Mouse (Mus musculus) hindbrain, embryonic 13.5 days (tissue): Measurements from ENCODE around the gene Sec16a. TPM values are rescaled to one million over a fixed set of nuclear protein-coding genes. Genes with fewer than 3 reads are reported as not detected.
A peak's percentile ranks its signal among the peaks of the same experiment; 100 is the strongest.

Source experiments
- ATAC-seq: fragments of 200-750 bp; cut with Nextera tagmentation; 2 replicates; pipeline ENCODE4 v1.8.0; 2017; ENCODE audit warnings: moderate TSS enrichment; ENCODE audit not compliant: low FRiP score
- H3K27ac ChIP-seq: fragments of 300-500 bp; sonication (generic); 2 replicates; pipeline ENCODE4 v1.5.1; 2015; ENCODE audit warnings: inconsistent platforms, mild to moderate bottlenecking, moderate library complexity
- H3K27me3 ChIP-seq: fragments of 300-500 bp; sonication (generic); 2 replicates; pipeline ENCODE4 v1.6.1; 2015; ENCODE audit warnings: mild to moderate bottlenecking, inconsistent platforms
- H3K36me3 ChIP-seq: fragments of 300-500 bp; sonication (generic); 2 replicates; pipeline ENCODE4 v1.6.1; 2015; ENCODE audit warnings: mild to moderate bottlenecking, inconsistent platforms
- H3K4me1 ChIP-seq: fragments of 300-500 bp; sonication (generic); replicated peaks from 2 replicates; pipeline ENCODE4 v1.6.1; 2015; ENCODE audit warnings: inconsistent platforms
- H3K4me2 ChIP-seq: fragments of 300-500 bp; sonication (generic); 2 replicates; pipeline ENCODE4 v1.6.1; 2015; ENCODE audit warnings: inconsistent platforms, mild to moderate bottlenecking, moderate library complexity
- H3K4me3 ChIP-seq: fragments of 300-500 bp; sonication (generic); 2 replicates; pipeline ENCODE4 v1.5.1; 2015; ENCODE audit warnings: mild to moderate bottlenecking, inconsistent platforms
- H3K9ac ChIP-seq: fragments of 300-500 bp; sonication (generic); 2 replicates; pipeline ENCODE4 v1.6.1; 2015; ENCODE audit warnings: mild to moderate bottlenecking, inconsistent platforms
- H3K9me3 ChIP-seq: fragments of 300-500 bp; sonication (generic); 2 replicates; pipeline ENCODE4 v1.6.1; 2016; ENCODE audit warnings: inconsistent platforms
- WGBS: fragments of 180-500 bp; shearing (Covaris S2); methylation state at CpG from one replicate; pipeline ENCODE4 v1.1.7; 2015; 5-methylcytosine and 5-hydroxymethylcytosine counted together
- polyA plus RNA-seq: library from polyadenylated mRNA; unstranded; fragments of >200 nt; fragmentation: Nextera tagmentation; extraction: Ambion mirVana; gene quantifications from 2 replicates; pipeline ENCODE4 v1.2.1, GENCODE M21; 2015

Sec16a gene
- polyA plus RNA-seq, 1 experiment from 2014 or later = 18.3 TPM

DNA sequence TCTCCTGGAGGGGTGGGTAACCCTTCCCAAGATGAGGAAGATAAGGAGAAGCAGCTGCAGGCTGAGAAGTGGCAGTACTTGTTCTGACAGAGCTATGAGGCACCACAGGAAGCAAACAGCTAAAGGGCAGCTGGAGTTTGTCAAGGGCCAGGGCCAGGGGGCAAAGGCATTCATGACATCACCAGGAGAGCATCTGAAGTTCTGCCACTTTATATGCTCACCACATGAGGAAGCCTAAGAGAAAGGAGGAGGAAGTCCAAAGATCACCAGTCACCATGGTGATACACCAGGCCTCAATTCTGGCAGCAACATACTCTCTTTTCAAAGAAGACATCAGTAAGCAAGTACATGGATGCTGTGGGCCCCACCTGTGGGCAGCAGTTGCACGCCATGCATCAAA lies 21.9 kb downstream of the Sec16a start:
- no peak overlapping the region for H3K4me3 ChIP-seq
- 70% methylated on average over 1 of the region's 1 CpGs for WGBS
- H3K9ac ChIP-seq = no peak overlapping the region

DNA sequence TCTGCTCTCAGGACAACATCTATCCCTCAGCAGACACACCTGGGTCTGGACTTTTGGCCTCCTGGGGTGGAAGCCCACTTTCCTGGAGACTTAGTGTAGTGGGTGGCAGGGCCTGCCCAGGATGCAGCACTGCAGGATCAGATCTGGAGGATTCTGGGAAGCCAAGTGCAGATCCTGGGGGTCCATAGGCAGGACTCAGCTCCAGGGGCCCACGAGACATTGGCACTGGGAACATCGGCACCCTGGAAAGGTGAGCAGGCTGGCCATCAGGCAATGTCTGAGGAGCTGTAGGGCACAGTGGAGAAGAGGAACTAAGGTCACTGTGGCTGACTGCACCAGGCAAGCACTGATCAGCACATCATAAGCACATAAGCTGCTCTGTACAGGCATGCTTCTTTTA lies 23.0 kb downstream of the Sec16a start:
- Histone ChIP-seq H3K9ac (no peak overlapping the region), H3K27ac (no peak overlapping the region), H3K4me1 (no peaks in the 10 kb centered on the region), H3K27me3 (no peaks in the 10 kb centered on the region), H3K9me3 (no peaks in the 10 kb centered on the region), H3K4me2 (no peak overlapping the region), H3K36me3 (peaks cover 97% of the 10 kb centered on the region), H3K4me3 (no peak overlapping the region)
- no peak for ATAC-seq
- 97% methylated on average over 2 of the region's 2 CpGs for WGBS

More for the DNA sequence above, 21.9 kb downstream of the Sec16a start:
- H3K27me3 ChIP-seq = no peaks in the 10 kb centered on the region
- ATAC-seq = no peak
- peaks cover 98% of the 10 kb centered on the region for H3K36me3 ChIP-seq
- H3K4me2 ChIP-seq = no peak overlapping the region
- no peak overlapping the region for H3K27ac ChIP-seq
- no peaks in the 10 kb centered on the region for H3K4me1 ChIP-seq
- H3K9me3 ChIP-seq = no peaks in the 10 kb centered on the region

DNA sequence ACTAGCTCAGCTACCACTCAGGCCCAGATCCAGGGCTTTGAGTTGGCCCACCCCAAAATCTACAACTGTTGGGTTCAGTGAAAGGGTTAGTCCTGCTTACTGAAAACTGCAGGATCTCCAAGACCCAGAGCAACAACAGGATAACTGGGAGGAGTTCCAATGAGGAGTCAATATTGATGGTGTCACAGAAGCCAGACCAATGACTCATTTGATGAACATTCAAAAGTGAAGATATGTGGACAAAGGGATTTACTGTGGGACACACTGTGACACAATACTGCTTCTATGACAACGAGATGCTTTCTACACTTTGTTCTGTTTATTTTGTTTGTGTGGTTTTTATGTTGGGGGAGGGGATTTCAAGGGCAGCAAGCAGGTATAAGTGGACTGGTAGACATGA lies 26.9 kb downstream of the Sec16a start:
- Histone ChIP-seq H3K9ac (no peak overlapping the region), H3K4me2 (no peak overlapping the region), H3K9me3 (no peaks in the 10 kb centered on the region), H3K27ac (no peak overlapping the region), H3K4me3 (no peak overlapping the region), H3K4me1 (no peaks in the 10 kb centered on the region), H3K27me3 (no peaks in the 10 kb centered on the region), H3K36me3 (peaks cover 97% of the 10 kb centered on the region)
- no peak for ATAC-seq
- 92% methylated on average over 1 of the region's 1 CpGs for WGBS

DNA sequence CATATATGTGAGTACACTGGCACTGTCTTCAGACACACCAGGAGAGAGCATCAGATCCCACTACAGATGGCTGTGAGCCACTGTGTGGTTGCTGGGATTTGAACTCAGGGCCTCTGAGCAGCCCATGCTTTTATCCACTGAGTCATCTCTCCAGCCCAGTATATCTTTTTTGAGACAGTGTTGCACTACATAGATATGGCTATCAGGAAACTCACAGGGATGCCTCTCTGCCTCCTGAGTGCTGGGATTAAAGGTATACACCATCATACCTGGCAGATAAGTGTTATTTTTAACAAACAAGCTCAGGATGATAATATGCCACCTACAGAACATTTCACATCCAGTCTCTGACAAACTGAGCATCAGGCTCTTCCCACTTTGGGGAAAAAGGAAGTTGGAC lies 27.9 kb downstream of the Sec16a start:
- no peaks in the 10 kb centered on the region for H3K4me1 ChIP-seq
- H3K27ac ChIP-seq = no peak overlapping the region
- ATAC-seq = no peak
- peaks cover 97% of the 10 kb centered on the region for H3K36me3 ChIP-seq
- no peaks in the 10 kb centered on the region for H3K9me3 ChIP-seq
- no peak overlapping the region for H3K4me3 ChIP-seq
- H3K27me3 ChIP-seq = no peaks in the 10 kb centered on the region
- H3K4me2 ChIP-seq = no peak overlapping the region
- no peak overlapping the region for H3K9ac ChIP-seq

DNA sequence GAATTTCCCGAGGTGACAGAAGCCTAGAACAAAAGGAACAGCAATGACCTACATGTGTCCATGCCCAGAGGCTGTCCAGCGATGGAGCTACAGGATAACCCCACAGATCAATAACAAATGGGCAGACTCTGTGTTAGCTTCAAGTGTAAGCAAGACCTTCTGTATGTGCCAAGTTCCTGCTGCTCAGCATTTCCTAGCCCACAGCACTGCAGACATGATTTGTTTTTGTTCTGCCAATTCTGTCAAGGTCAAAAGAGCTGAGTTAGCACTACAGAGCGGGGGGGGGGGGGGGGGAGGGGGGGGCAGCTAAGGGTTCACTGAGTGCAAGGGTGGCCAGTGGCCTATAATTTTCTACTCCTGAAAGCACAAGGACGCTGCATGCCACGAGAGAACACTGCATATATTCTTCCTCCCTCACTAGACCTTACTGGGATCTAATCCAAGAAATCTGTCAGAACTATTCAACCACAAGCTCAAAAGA lies 34.0 kb downstream of the Sec16a start:
- Histone ChIP-seq H3K27me3 (no peaks in the 10 kb centered on the region), H3K4me3 (no peak overlapping the region), H3K4me1 (peaks cover 30% of the 10 kb centered on the region), H3K4me2 (no peak overlapping the region), H3K9ac (0 out of 2 replicates have a peak overlapping the region, but pooled peaks have one; percentile 24), H3K27ac (no peak overlapping the region), H3K36me3 (peaks cover 64% of the 10 kb centered on the region), H3K9me3 (no peaks in the 10 kb centered on the region)
- WGBS = 70% methylated on average over 5 of the region's 5 CpGs
- no peak for ATAC-seq

DNA sequence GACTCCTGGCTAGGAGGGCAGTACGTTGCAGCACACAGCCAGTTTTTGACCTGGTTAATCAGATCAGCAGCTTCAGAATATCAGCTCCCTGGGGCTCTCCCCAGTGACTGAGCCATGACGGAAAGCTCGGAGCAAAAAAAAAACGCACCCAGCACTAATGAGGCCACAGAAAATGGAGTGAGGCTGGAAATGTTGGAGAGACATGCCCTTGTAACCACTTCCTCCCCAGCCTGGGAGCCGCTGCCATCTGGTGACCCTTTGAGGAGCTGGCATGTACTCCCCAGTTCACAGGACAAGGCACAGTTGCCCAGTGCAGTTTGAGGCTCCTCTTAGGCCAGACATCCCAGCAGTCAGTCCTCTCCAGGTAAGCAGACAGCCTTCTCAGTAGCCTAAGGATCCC lies 34.9 kb downstream of the Sec16a start:
- H3K27me3 ChIP-seq = no peaks in the 10 kb centered on the region
- H3K9ac ChIP-seq = no peak overlapping the region
- H3K4me2 ChIP-seq = no peak overlapping the region
- no peak overlapping the region for H3K4me3 ChIP-seq
- H3K4me1 ChIP-seq = peaks cover 38% of the 10 kb centered on the region
- H3K36me3 ChIP-seq = peaks cover 55% of the 10 kb centered on the region
- H3K9me3 ChIP-seq = no peaks in the 10 kb centered on the region
- no peak overlapping the region for H3K27ac ChIP-seq
- WGBS = 66% methylated on average over 5 of the region's 5 CpGs
- ATAC-seq = no peak

DNA sequence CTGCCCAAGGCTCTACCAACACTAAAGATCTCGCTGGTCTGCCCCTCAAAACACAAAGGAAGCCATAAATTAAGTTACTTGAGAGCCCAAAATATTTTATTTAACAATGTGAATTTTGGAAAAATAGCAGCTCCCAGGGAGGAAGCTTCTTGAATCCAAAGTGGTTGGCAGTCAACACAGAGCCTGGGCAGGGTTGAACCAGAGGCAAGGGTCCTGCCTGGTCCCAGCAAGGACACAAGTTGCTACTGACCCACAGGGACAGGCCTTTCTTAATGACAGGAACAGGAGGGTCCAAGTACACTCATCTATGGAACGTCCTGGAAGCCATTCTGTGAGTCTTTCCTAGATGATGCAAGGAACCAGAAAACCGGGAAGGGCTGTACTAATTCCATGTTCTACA lies 35.7 kb downstream of the Sec16a start:
- no peaks in the 10 kb centered on the region for H3K9me3 ChIP-seq
- H3K4me1 ChIP-seq = peaks cover 45% of the 10 kb centered on the region
- ATAC-seq = peak; percentile 46; the same call in 1 of the 2 replicates
- H3K9ac ChIP-seq = peak overlapping the region; percentile 96; the same call in 1 of the 2 replicates
- H3K4me2 ChIP-seq = peak overlapping the region; percentile 98; the same call in 1 of the 2 replicates
- H3K4me3 ChIP-seq = peak overlapping the region; percentile 93
- H3K27ac ChIP-seq = no peak overlapping the region
- no peaks in the 10 kb centered on the region for H3K27me3 ChIP-seq
- H3K36me3 ChIP-seq = peaks cover 49% of the 10 kb centered on the region
- WGBS = 58% methylated on average over 3 of the region's 3 CpGs

DNA sequence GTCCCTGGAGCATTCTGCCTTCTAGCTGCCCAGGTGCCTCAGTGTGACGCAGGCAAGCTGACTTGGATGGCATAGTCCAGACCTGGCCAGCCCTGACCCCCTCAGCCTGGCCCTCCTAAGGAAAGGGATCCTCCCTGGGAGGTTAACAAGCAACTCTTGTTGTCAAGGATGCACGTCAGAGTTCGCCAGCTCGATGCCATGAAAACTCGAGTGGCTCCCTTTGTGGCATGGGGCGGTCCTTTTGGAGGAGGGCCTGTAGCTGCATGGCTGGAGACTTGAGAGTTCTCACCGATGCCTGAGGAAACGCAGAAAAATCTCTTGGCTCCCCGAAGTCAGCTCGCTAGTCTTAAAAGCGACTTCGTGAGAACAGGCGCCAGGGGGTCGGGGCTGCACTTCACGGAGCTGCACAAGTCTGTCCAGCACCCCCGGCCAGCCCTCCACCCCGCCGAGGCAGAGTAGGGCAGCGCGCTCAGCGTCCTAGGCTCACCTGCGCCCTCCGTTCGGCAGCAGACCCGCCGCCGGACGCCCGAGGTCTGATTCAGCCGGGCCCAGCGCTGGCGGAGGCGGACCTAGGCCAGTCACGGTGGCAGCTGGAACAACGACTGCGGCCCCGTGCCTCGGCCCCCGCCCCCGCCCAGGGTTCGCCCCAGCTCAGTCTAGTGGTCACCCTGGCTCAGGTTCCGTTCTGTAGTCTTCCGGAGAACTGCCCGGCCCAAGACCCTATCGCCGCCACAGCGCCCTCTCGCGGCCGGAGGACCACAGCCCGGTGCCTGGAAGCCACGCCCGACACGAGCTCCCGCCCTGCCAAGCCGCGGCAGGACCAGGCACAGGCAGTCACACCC lies 36.3 kb downstream of the Sec16a start, which contains the start of gene Inpp5e:
Gene Inpp5e (minus strand): TSS at position 689 of the 842 bp plus-strand sequence.
- H3K36me3 ChIP-seq = peaks cover 42% of the 10 kb centered on the region
- peak within 1 kb of the TSS; percentile 86 for H3K27ac ChIP-seq
- WGBS = under 1% methylated on average over 55 of the region's 57 CpGs
- H3K4me2 ChIP-seq = peak within 1 kb of the TSS; percentile 98
- ATAC-seq = peak; percentile 93
- H3K4me1 ChIP-seq = peaks cover 45% of the 10 kb centered on the region
- peak within 1 kb of the TSS; percentile 96 for H3K9ac ChIP-seq
- no peaks in the 10 kb centered on the region for H3K9me3 ChIP-seq
- H3K27me3 ChIP-seq = no peaks in the 10 kb centered on the region
- peak within 1 kb of the TSS; percentile 93 for H3K4me3 ChIP-seq

DNA sequence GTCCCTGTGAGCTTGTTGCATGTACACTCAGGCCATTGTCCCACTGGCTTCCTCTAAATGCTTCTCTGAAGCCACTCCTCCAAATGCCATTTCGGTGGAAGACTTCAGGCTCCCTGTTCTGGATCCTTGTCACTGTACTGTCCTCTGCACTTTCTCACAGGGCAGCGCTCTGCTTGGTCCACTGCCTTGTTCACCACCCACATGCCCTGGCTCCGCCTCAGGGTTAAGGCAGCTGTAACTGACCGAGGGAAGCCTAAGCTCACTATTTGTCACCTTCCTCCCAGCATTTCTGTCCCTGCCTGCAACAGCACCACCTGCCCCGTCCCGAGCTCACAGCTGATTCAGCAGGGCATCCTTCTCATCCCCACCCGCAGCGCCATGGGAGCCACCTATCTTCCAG lies 41.7 kb downstream of the Sec16a start:
- peaks cover 47% of the 10 kb centered on the region for H3K4me1 ChIP-seq
- H3K9me3 ChIP-seq = no peaks in the 10 kb centered on the region
- no peak overlapping the region for H3K4me3 ChIP-seq
- H3K27ac ChIP-seq = no peak overlapping the region
- H3K27me3 ChIP-seq = no peaks in the 10 kb centered on the region
- peaks cover 43% of the 10 kb centered on the region for H3K36me3 ChIP-seq
- H3K9ac ChIP-seq = no peak overlapping the region
- ATAC-seq = no peak
- 81% methylated on average over 8 of the region's 8 CpGs for WGBS
- no peak overlapping the region for H3K4me2 ChIP-seq

DNA sequence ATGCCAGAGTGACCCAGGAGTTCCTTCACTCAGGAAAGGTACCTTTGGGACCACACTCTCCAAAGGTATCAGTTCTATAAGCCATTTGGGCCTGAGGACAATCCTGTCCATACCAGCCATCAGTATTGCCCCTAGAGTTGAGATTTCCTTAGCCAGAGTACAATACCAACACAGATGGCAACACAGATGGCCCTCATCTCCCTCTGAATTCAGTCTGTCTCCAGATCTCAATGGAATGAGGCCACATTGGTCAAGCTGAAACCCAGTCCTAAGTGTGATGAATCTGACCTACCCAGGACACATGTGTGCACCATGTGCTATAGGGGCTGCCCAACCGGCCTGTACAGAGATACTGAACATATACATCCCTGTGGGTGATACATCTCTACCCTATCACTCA lies 42.8 kb downstream of the Sec16a start:
- peaks cover 37% of the 10 kb centered on the region for H3K4me1 ChIP-seq
- H3K36me3 ChIP-seq = peaks cover 53% of the 10 kb centered on the region
- no peak overlapping the region for H3K9ac ChIP-seq
- H3K27me3 ChIP-seq = no peaks in the 10 kb centered on the region
- H3K27ac ChIP-seq = no peak overlapping the region
- WGBS = 89% methylated on average over 1 of the region's 1 CpGs
- ATAC-seq = no peak
- no peak overlapping the region for H3K4me3 ChIP-seq
- H3K9me3 ChIP-seq = no peaks in the 10 kb centered on the region
- no peak overlapping the region for H3K4me2 ChIP-seq

DNA sequence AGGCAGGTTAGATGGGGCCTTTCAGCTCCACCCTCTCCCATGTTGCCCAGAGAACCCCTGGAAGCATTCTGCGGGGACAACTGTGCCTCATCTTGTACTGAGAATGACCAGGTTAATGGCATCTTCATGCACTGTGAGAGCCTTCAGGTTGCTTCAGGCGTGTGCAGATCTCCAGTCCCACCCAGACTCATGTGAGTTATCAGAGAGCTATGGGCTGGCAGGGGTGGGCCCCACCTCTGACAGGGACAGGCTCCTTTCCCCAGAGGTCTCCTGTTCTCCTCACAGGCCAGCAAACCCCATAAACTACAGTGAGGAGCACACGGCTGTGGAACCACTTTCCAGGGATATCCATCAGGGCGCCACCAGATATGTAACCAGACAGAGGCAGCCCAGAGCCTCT lies 44.0 kb downstream of the Sec16a start:
- Histone ChIP-seq H3K4me2 (no peak overlapping the region), H3K4me1 (peaks cover 24% of the 10 kb centered on the region), H3K36me3 (peaks cover 63% of the 10 kb centered on the region), H3K27me3 (no peaks in the 10 kb centered on the region), H3K9ac (no peak overlapping the region), H3K9me3 (no peaks in the 10 kb centered on the region), H3K4me3 (no peak overlapping the region), H3K27ac (no peak overlapping the region)
- no peak for ATAC-seq
- 93% methylated on average over 4 of the region's 4 CpGs for WGBS

DNA sequence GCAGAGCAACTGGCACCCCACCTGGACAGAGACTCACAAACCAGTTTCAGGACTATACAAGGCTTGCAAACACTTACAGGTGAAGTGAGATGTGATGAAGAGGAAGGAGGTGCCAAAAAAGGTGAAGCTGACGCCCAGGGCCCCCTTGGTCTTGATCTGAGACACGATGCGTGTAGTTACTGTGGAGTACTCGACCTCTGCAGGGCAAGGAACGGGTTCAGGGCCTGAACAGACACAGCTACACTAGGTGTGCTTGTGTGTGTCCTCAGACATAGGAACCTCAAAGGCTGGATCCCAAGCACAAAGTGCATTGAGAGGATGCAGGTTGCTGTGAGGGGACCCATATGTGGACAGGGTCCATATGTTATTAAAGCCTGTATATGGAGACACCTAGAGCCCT lies 44.7 kb downstream of the Sec16a start:
- ATAC-seq = no peak
- no peaks in the 10 kb centered on the region for H3K27me3 ChIP-seq
- no peak overlapping the region for H3K9ac ChIP-seq

DNA sequence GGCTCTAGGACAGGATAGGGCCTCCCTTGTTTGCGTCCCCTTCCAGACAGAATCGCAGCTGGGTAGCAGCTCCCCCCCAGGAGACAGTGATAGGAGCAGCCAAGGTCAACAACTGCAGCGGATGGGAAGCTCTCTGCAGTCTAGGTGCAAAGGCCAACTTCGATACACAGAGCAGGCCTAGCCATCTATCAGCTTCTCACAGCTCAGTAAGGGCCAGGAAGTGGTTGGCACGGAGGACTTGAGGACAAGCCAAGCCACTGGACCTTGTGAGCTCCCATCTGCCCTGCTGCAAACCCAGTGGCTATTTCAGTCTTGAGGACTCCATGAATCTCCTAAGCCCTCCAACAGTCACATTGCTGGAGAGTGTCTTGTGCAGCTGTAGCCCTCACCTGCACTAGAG lies 45.4 kb downstream of the Sec16a start:
- 86% methylated on average over 5 of the region's 5 CpGs for whole genome bisulfite sequencing

More for the DNA sequence above, 44.7 kb downstream of the Sec16a start:
- Histone ChIP-seq H3K9me3 (no peaks in the 10 kb centered on the region), H3K36me3 (peaks cover 70% of the 10 kb centered on the region), H3K4me2 (no peak overlapping the region), H3K4me3 (no peak overlapping the region), H3K27ac (no peak overlapping the region), H3K4me1 (peaks cover 17% of the 10 kb centered on the region)
- 83% methylated on average over 5 of the region's 5 CpGs for WGBS

More for the DNA sequence above, 45.4 kb downstream of the Sec16a start:
- H3K27ac ChIP-seq = no peak overlapping the region
- H3K4me2 ChIP-seq = no peak overlapping the region
- H3K9me3 ChIP-seq = no peaks in the 10 kb centered on the region
- H3K9ac ChIP-seq = no peak overlapping the region
- H3K4me3 ChIP-seq = no peak overlapping the region
- H3K27me3 ChIP-seq = no peaks in the 10 kb centered on the region
- H3K36me3 ChIP-seq = peaks cover 77% of the 10 kb centered on the region
- no peak for ATAC-seq
- H3K4me1 ChIP-seq = peaks cover 10% of the 10 kb centered on the region
